Mouse (Mus musculus): ENCODE measurements around the gene Col11a2.

The Col11a2 gene

GRCm38 (mm10) chr17:34072091-34072490 lies 32.9 kb downstream of the Col11a2 start:
- no peak for DNase-seq

- peak; percentile 78 for DNase-seq
Observed at GRCm38 (mm10) chr17:34075271-34075670, 36.0 kb downstream of the Col11a2 start.

- peak; percentile 83 for DNase-seq
Observed at GRCm38 (mm10) chr17:34077549-34077948, 38.3 kb downstream of the Col11a2 start.

GRCm38 (mm10) chr17:34078148-34078547 lies 38.9 kb downstream of the Col11a2 start:
- DNase-seq: no peak

- DNase-seq: no peak
Observed at GRCm38 (mm10) chr17:34079002-34079401, 39.8 kb downstream of the Col11a2 start.

GRCm38 (mm10) chr17:34079621-34080020 lies 40.4 kb downstream of the Col11a2 start:
- DNase-seq: peak; percentile 72

GRCm38 (mm10) chr17:34083104-34083503 lies 43.9 kb downstream of the Col11a2 start:
- DNase-seq: no peak

- no peak for DNase-seq
Observed at GRCm38 (mm10) chr17:34087386-34087785, 48.1 kb downstream of the Col11a2 start.

- no peak for DNase-seq
Observed at GRCm38 (mm10) chr17:34088124-34088523, 48.9 kb downstream of the Col11a2 start.

- no peak for DNase-seq
Observed at GRCm38 (mm10) chr17:34090923-34091322, 51.7 kb downstream of the Col11a2 start.

- no peak for DNase-seq
Observed at GRCm38 (mm10) chr17:34092197-34092875, 53.1 kb downstream of the Col11a2 start, which contains the start of gene H2-Oa. Gene H2-Oa, plus strand, starts transcription at chr17:34092340.

GRCm38 (mm10) chr17:34093199-34093874 lies 54.1 kb downstream of the Col11a2 start:
- peak; percentile 51 for DNase-seq

GRCm38 (mm10) chr17:34094283-34095035 lies 55.2 kb downstream of the Col11a2 start:
- no peak for DNase-seq

GRCm38 (mm10) chr17:34096497-34097010 lies 57.3 kb downstream of the Col11a2 start:
- no peak for DNase-seq

GRCm38 (mm10) chr17:34097272-34097671 lies 58.0 kb downstream of the Col11a2 start:
- DNase-seq: no peak

- no peak for DNase-seq
Observed at GRCm38 (mm10) chr17:34098709-34099479, 59.7 kb downstream of the Col11a2 start.

- DNase-seq: peak; percentile 74
Observed at GRCm38 (mm10) chr17:34099531-34099930, 60.3 kb downstream of the Col11a2 start.

- DNase-seq: no peak
Observed at GRCm38 (mm10) chr17:34101185-34101584, 61.9 kb downstream of the Col11a2 start.

GRCm38 (mm10) chr17:34101604-34102032 lies 62.4 kb downstream of the Col11a2 start:
- DNase-seq: peak; percentile 93

- no peak for DNase-seq
Observed at GRCm38 (mm10) chr17:34102831-34103230, 63.6 kb downstream of the Col11a2 start.

GRCm38 (mm10) chr17:34104804-34105203 lies 65.6 kb downstream of the Col11a2 start:
- DNase-seq: no peak

GRCm38 (mm10) chr17:34106555-34106954 lies 67.3 kb downstream of the Col11a2 start:
- no peak for DNase-seq
